Mouse (Mus musculus): ENCODE measurements around the gene Lztr1.

The Lztr1 gene

DNA sequence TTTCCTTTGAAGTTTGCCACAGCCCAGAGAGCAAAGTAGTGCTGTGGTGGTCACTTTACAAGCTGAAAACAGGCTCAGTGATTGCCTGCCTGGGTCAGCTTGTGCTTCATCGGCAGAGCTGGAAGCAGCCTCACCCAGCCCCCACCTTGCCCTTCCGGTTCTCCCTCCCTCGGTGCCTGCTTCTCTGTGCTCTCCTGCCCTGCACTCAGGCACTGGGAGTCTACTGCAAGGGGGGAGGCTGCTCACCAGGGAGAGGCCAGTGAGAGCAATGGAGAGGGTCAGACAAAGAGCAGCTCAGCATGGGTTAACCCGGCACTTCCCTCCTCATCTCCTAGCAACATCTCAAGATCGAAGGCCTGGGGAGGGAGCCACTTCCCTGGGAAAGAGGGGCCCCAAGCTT is 50.3 kb downstream of the Lztr1 start:
- peak; percentile 46 for DNase-seq

DNA sequence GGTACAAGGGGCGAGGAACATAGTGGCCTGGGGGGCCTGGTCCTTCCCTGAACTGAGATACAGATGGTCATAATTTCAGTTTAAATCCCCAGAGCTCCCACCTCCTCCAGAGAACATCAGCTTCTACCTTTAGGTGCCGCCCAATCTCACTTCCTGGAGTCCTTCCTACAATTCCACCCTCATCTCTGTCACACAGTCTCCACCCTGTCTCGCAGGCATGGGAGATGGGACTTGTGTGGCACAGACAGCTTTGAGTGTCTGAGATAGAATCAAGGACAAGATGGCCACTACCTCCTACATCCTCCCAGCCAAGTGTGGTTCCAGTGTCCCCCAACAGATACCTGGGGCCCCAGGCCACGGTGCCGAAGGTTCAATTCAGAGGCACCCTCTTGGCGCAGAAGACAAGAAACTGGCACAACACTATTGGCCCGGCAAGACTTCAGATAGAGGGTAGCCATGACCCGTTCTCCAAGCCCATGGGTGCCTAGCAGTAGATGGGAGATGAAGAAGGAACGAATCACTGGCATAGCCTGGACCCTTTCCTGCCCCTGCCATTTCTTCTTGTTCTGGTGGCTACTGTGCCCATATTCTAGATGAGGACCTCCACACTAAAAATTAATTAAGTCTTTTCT is 51.0 kb downstream of the Lztr1 start:
- DNase-seq: no peak

DNA sequence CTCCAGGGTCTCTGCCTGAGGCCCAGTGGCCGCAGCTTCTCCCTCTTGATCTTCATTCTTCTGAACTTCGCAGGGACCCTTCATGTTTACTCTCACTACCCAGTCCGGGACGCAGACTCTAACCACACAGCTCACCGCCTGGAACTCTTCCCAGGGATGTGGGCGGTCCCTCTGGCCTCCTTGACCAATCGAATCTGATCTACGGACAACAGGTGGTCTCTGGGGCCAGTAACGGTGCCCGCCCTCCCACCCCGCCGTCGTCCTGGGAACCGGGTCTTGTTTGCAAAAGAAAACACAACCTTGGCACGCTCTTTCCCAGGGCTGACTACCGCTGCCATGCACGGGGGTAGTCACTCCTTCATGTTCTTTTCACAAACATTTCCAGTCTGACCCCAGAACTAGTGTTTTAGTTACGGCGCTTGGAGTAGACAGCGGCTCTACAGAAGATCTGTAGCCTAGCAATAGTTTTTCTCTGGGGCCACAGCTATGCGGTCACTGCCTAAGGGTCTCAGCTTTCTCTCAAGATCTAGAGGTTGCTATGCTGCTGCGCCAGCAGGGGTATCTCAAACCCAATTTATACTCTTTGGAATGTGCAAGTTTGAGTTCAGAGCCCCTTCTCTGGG is 52.8 kb downstream of the Lztr1 start, which contains the start of gene Lrrc74b:
Lrrc74b (minus strand) TSS at position 120 of the 623 bp plus-strand sequence.
- peak; percentile 85 for DNase-seq

DNA sequence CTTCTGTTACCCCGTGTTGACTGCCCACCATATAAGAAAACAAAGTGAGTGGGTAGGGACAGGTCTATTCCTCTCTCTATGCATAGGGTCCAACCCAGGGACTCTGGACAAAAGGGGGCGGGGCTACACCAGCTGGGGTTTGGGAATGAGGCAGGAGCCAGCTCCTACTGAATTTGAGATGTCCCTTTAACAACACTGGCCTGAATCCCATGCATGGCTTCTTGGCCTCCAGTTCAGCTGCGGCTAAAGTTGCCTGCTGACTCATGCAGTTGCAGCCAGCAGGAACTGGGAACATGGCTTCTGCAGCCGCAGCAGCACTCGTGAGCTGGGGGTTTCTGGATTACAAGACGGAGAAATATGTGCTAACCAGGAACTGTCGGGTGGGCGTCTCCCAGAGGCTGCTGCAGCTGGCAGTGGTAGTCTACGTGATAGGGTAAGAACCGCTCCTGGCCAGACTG is 53.3 kb downstream of the Lztr1 start, which contains the start of gene P2rx6:
P2rx6 (plus strand) TSS at position 135 of the 458 bp plus-strand sequence.
- peak; percentile 67 for DNase-seq

DNA sequence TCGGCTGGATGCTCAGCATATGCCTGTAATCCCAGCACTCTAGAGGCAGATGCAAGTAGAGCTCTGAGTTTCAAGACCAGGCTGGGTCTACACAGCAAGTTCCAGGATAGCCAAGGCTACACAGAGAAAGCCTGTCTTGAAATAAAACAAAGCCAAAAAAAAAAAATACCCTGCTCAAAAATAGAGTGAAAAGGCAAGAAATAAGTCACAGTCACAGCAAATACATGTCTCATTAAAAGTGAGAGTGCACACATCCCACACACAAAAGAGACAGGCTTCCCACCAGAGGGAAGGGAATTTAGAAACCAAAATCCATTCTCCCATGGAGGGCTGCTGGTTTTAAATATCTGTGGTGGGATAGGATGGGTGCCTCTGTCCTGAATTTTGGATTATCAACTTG is 55.1 kb downstream of the Lztr1 start:
- DNase-seq: no peak

DNA sequence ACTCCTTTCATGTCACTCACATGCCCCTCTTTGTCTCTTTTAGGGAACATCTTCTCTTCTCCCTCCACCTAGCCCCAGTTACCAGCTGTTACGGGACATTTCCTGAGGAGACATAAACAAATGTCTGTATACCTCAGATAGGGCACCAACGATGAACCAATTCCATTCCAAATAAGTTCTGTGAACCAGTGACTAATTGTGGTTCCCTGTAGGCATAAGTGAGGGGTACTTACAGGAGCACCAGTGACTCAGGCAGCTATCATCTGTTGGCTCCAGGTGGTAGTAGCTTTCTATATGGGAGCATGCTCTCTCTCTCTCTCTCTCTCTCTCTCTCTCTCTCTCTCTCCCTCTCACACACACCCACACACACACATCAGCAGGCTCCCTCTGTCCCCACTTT is 55.7 kb downstream of the Lztr1 start:
- no peak for DNase-seq

DNA sequence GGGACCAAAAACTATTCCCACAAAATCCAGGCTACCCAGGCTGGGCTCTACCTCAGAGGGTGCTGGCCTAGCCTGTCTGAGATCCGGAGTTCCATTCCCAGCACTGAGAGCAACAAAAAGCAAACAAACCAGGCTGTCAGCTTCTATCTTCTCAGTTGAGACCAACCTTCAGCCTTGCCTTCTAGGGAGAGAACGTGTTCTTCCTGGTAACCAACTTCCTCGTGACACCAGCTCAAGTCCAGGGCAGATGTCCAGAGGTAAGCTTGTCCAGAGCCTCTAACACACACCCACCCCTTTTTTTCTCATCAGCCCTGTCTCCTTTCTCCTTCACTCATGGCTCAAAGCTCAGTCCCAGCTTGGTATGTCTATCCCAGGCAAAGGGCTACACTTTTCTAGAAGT is 56.3 kb downstream of the Lztr1 start:
- no peak for DNase-seq

DNA sequence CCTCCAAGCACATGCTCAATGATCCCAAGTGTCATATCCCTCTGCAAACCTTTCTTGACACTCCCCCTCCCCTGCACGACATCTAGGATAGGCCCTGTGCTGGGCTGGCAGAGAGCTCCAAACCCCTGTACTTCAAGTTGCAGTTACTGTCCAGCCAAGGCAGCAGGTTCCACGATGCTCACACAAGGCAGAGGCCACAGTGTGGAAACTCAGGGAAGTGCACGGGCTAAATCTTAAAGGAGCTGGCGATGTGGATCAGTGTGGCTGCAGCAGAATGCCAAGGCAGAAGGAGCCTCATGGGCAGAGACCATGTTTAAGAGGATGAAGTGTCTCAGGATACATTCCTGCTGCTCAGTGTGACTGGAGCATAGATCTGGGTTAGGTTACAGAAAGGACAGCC is 57.7 kb downstream of the Lztr1 start:
- DNase-seq: peak; percentile 20
